Mouse (Mus musculus) limb, embryonic 10.5 days (tissue): ENCODE measurements around the gene Ppp1r9a. TPM values are rescaled to one million over a fixed set of nuclear protein-coding genes. Genes with fewer than 3 reads are reported as not detected.

Experiments
- DNase-seq: peaks from one replicate; pipeline ENCODE4 v3.0.0-alpha.2; 2017; ENCODE audit warnings: low spot score
- H3K27ac ChIP-seq: fragments of 300-500 bp; sonication (generic); 2 replicates; pipeline ENCODE4 v1.5.1; 2016; ENCODE audit warnings: mild to moderate bottlenecking
- H3K27me3 ChIP-seq: fragments of 300-500 bp; sonication (generic); 2 replicates; pipeline ENCODE4 v1.6.1; 2016; ENCODE audit warnings: low read depth, mild to moderate bottlenecking; ENCODE audit not compliant: poor library complexity, severe bottlenecking
- H3K36me3 ChIP-seq: fragments of 300-500 bp; sonication (generic); 2 replicates; pipeline ENCODE4 v1.6.1; 2016; ENCODE audit warnings: mild to moderate bottlenecking, moderate library complexity
- H3K4me1 ChIP-seq: fragments of 300-500 bp; sonication (generic); 2 replicates; pipeline ENCODE4 v1.6.1; 2016
- H3K4me3 ChIP-seq: fragments of 300-500 bp; sonication (generic); 2 replicates; pipeline ENCODE4 v1.5.1; 2016; ENCODE audit warnings: mild to moderate bottlenecking, moderate library complexity
- H3K9me3 ChIP-seq: fragments of 300-500 bp; sonication (generic); replicated peaks from 2 replicates; pipeline ENCODE4 v1.6.1; 2016; ENCODE audit warnings: mild to moderate bottlenecking
- WGBS: fragments of 180-500 bp; shearing (Covaris S2); methylation state at CpG from one replicate; pipeline ENCODE4 v1.1.7; 2016; 5-methylcytosine and 5-hydroxymethylcytosine counted together
- polyA plus RNA-seq: library from polyadenylated mRNA; unstranded; fragments of >200 nt; fragmentation: Nextera tagmentation; extraction: Ambion mirVana; gene quantifications from 2 replicates; pipeline ENCODE4 v1.2.1, GENCODE M21; 2016

Gene Ppp1r9a
- polyA plus RNA-seq, 1 experiment from 2014 or later: 28.5 TPM

GRCm38 (mm10) chr6:5167051-5167677 lies 264.4 kb downstream of the Ppp1r9a start:
- WGBS: 75% methylated on average over 14 of the region's 14 CpGs
- Histone ChIP-seq H3K36me3 (no peaks in the 10 kb centered on the region; the same call in 1 of the 2 replicates), H3K4me3 (no peak overlapping the region), H3K27me3 (no peaks in the 10 kb centered on the region), H3K9me3 (no peaks in the 10 kb centered on the region), H3K4me1 (peaks cover 19% of the 10 kb centered on the region), H3K27ac (peak overlapping the region; percentile 50; the same call in 1 of the 2 replicates)
- no peak for DNase-seq

GRCm38 (mm10) chr6:5168158-5168557 lies 265.4 kb downstream of the Ppp1r9a start:
- Histone ChIP-seq H3K4me1 (peaks cover 27% of the 10 kb centered on the region), H3K36me3 (no peaks in the 10 kb centered on the region), H3K27me3 (no peaks in the 10 kb centered on the region), H3K4me3 (no peak overlapping the region), H3K9me3 (no peaks in the 10 kb centered on the region), H3K27ac (no peak overlapping the region)
- DNase-seq: no peak
- WGBS: 94% methylated on average over 9 of the region's 9 CpGs

- 82% methylated on average over 4 of the region's 4 CpGs for WGBS
- Histone ChIP-seq H3K27me3 (no peaks in the 10 kb centered on the region), H3K36me3 (no peaks in the 10 kb centered on the region), H3K4me1 (peaks cover 15% of the 10 kb centered on the region), H3K27ac (peak overlapping the region; percentile 42; the same call in 1 of the 2 replicates), H3K9me3 (no peaks in the 10 kb centered on the region), H3K4me3 (no peak overlapping the region)
- no peak for DNase-seq
Observed at GRCm38 (mm10) chr6:5171418-5171817, 268.7 kb downstream of the Ppp1r9a start.

GRCm38 (mm10) chr6:5172571-5172970 lies 269.9 kb downstream of the Ppp1r9a start:
- Histone ChIP-seq H3K27me3 (no peaks in the 10 kb centered on the region), H3K36me3 (no peaks in the 10 kb centered on the region), H3K4me3 (no peak overlapping the region), H3K4me1 (peaks cover 15% of the 10 kb centered on the region), H3K27ac (peak overlapping the region; percentile 53; the same call in 1 of the 2 replicates), H3K9me3 (no peaks in the 10 kb centered on the region)
- no peak for DNase-seq
- WGBS: 81% methylated on average over 9 of the region's 9 CpGs

GRCm38 (mm10) chr6:5174179-5174812 lies 271.6 kb downstream of the Ppp1r9a start:
- Histone ChIP-seq H3K27ac (no peak overlapping the region), H3K4me3 (no peak overlapping the region), H3K9me3 (no peaks in the 10 kb centered on the region), H3K4me1 (peaks cover 30% of the 10 kb centered on the region), H3K36me3 (no peaks in the 10 kb centered on the region), H3K27me3 (no peaks in the 10 kb centered on the region)
- WGBS: 87% methylated on average over 10 of the region's 10 CpGs
- no peak for DNase-seq

GRCm38 (mm10) chr6:5177967-5178891 lies 275.5 kb downstream of the Ppp1r9a start:
- DNase-seq: no peak
- H3K4me3 ChIP-seq: peak overlapping the region; percentile 19; the same call in 1 of the 2 replicates

GRCm38 (mm10) chr6:5179189-5179588 lies 276.5 kb downstream of the Ppp1r9a start:
- peak overlapping the region; percentile 75; the same call in 1 of the 2 replicates for H3K27ac ChIP-seq
- DNase-seq: no peak
- no peaks in the 10 kb centered on the region for H3K36me3 ChIP-seq
- H3K27me3 ChIP-seq: no peaks in the 10 kb centered on the region
- no peaks in the 10 kb centered on the region for H3K9me3 ChIP-seq
- 57% methylated on average over 6 of the region's 6 CpGs for WGBS
- peaks cover 28% of the 10 kb centered on the region for H3K4me1 ChIP-seq
- no peak overlapping the region for H3K4me3 ChIP-seq

More at GRCm38 (mm10) chr6:5177967-5178891, 275.5 kb downstream of the Ppp1r9a start:
- Histone ChIP-seq H3K36me3 (no peaks in the 10 kb centered on the region), H3K27me3 (no peaks in the 10 kb centered on the region), H3K4me1 (peaks cover 31% of the 10 kb centered on the region), H3K27ac (peak overlapping the region; percentile 75), H3K9me3 (no peaks in the 10 kb centered on the region)
- WGBS: 64% methylated on average over 19 of the region's 19 CpGs

- no peaks in the 10 kb centered on the region for H3K27me3 ChIP-seq
- H3K27ac ChIP-seq: no peak overlapping the region
- H3K4me3 ChIP-seq: no peak overlapping the region
- peaks cover 25% of the 10 kb centered on the region for H3K4me1 ChIP-seq
- no peaks in the 10 kb centered on the region for H3K36me3 ChIP-seq
- no peaks in the 10 kb centered on the region for H3K9me3 ChIP-seq
- DNase-seq: no peak
- WGBS: 94% methylated on average over 5 of the region's 5 CpGs
Observed at GRCm38 (mm10) chr6:5180645-5181044, 277.9 kb downstream of the Ppp1r9a start.

- no peaks in the 10 kb centered on the region for H3K27me3 ChIP-seq
- H3K9me3 ChIP-seq: no peaks in the 10 kb centered on the region
- no peaks in the 10 kb centered on the region for H3K36me3 ChIP-seq
- H3K27ac ChIP-seq: no peak overlapping the region
- no peak for DNase-seq
- H3K4me1 ChIP-seq: peaks cover 22% of the 10 kb centered on the region
- WGBS: 67% methylated on average over 7 of the region's 7 CpGs
- no peak overlapping the region for H3K4me3 ChIP-seq
Observed at GRCm38 (mm10) chr6:5186229-5186950, 283.7 kb downstream of the Ppp1r9a start.

GRCm38 (mm10) chr6:5187586-5187985 lies 284.9 kb downstream of the Ppp1r9a start:
- Histone ChIP-seq H3K4me1 (peaks cover 22% of the 10 kb centered on the region), H3K27me3 (no peaks in the 10 kb centered on the region), H3K36me3 (no peaks in the 10 kb centered on the region), H3K27ac (no peak overlapping the region), H3K9me3 (no peaks in the 10 kb centered on the region), H3K4me3 (no peak overlapping the region)
- WGBS: 88% methylated on average over 6 of the region's 6 CpGs
- DNase-seq: no peak

GRCm38 (mm10) chr6:5188036-5188435 lies 285.3 kb downstream of the Ppp1r9a start:
- no peak for DNase-seq
- H3K4me3 ChIP-seq: no peak overlapping the region
- H3K27ac ChIP-seq: no peak overlapping the region
- no peaks in the 10 kb centered on the region for H3K27me3 ChIP-seq
- H3K9me3 ChIP-seq: no peaks in the 10 kb centered on the region
- H3K4me1 ChIP-seq: peaks cover 22% of the 10 kb centered on the region
- H3K36me3 ChIP-seq: no peaks in the 10 kb centered on the region
- WGBS: 88% methylated on average over 5 of the region's 5 CpGs

- no peaks in the 10 kb centered on the region for H3K27me3 ChIP-seq
- H3K36me3 ChIP-seq: no peaks in the 10 kb centered on the region
- H3K4me3 ChIP-seq: no peak overlapping the region
- no peak for DNase-seq
- H3K4me1 ChIP-seq: peaks cover 28% of the 10 kb centered on the region
- H3K27ac ChIP-seq: no peak overlapping the region
- no peaks in the 10 kb centered on the region for H3K9me3 ChIP-seq
- WGBS: 84% methylated on average over 6 of the region's 6 CpGs
Observed at GRCm38 (mm10) chr6:5188938-5189337, 286.2 kb downstream of the Ppp1r9a start.
